Mouse (Mus musculus) kidney, adult 9 months (tissue): ENCODE results near the gene Rtn3.

Experiments used
- DNase-seq: peaks from one replicate; pipeline ENCODE4 v3.0.0; 2022

The Rtn3 gene

DNA sequence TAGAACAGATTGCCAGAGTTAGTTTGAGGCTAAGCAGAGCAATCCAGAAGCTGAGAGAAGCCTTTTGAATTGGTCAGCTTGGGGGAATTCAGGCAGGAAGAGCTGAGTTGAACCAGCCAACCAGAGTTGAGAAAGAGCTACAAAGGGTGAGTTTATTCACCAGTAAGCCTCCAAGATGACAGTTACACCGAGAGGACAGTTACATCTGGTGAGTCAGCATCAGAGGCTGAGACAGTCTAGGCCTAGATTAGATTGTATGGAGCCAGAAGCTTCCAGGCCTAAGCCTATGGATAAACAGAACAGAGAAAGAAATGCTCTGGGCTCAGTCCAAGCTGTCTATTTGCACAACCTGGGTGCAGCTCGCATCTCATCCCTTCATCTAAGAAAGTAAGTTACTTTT lies 105.4 kb downstream of the Rtn3 start:
- DNase-seq: no peak
